Mouse (Mus musculus) limb, embryonic 13.5 days (tissue): ENCODE data around the gene Plxdc1. TPM values are rescaled to one million over a fixed set of nuclear protein-coding genes. Genes with fewer than 3 reads are reported as not detected.
"Not testable (repeated sequence)": the region's sequence is repeated elsewhere in the genome, so short reads cannot be mapped to it uniquely, and the experiment has no call there.

Experiments used
- ATAC-seq: fragments of 200-750 bp; cut with Nextera tagmentation; 2 replicates; pipeline ENCODE4 v1.8.0; 2017; ENCODE audit warnings: low read depth, moderate number of reproducible peaks, moderate TSS enrichment; ENCODE audit not compliant: low FRiP score
- H3K27ac ChIP-seq: fragments of 300-500 bp; sonication (generic); 2 replicates; pipeline ENCODE4 v1.5.1; 2015; ENCODE audit warnings: inconsistent platforms, mild to moderate bottlenecking, moderate library complexity
- H3K27me3 ChIP-seq: fragments of 300-500 bp; sonication (generic); 2 replicates; pipeline ENCODE4 v1.6.1; 2015; ENCODE audit warnings: mild to moderate bottlenecking, inconsistent platforms
- H3K36me3 ChIP-seq: fragments of 300-500 bp; sonication (generic); 2 replicates; pipeline ENCODE4 v1.6.1; 2015; ENCODE audit warnings: inconsistent platforms, mild to moderate bottlenecking, moderate library complexity
- H3K4me1 ChIP-seq: fragments of 300-500 bp; sonication (generic); 2 replicates; pipeline ENCODE4 v1.6.1; 2015; ENCODE audit warnings: inconsistent platforms
- H3K4me2 ChIP-seq: fragments of 300-500 bp; sonication (generic); replicated peaks from 2 replicates; pipeline ENCODE4 v1.6.1; 2015; ENCODE audit warnings: inconsistent platforms, mild to moderate bottlenecking, moderate library complexity
- H3K4me3 ChIP-seq: fragments of 300-500 bp; sonication (generic); 2 replicates; pipeline ENCODE4 v1.5.1; 2015; ENCODE audit warnings: moderate library complexity, mild to moderate bottlenecking, inconsistent platforms
- H3K9ac ChIP-seq: fragments of 300-500 bp; sonication (generic); 2 replicates; pipeline ENCODE4 v1.6.1; 2015; ENCODE audit warnings: mild to moderate bottlenecking, inconsistent platforms
- H3K9me3 ChIP-seq: fragments of 300-500 bp; sonication (generic); 2 replicates; pipeline ENCODE4 v1.6.1; 2016; ENCODE audit warnings: inconsistent platforms
- WGBS: fragments of 180-500 bp; shearing (Covaris S2); methylation state at CpG from one replicate; pipeline ENCODE4 v1.1.7; 2015; 5-methylcytosine and 5-hydroxymethylcytosine counted together
- polyA plus RNA-seq: library from polyadenylated mRNA; unstranded; fragments of >200 nt; fragmentation: Nextera tagmentation; extraction: Ambion mirVana; gene quantifications from 2 replicates; pipeline ENCODE4 v1.2.1, GENCODE M21; 2015

Plxdc1 gene
- polyA plus RNA-seq, 1 experiment from 2014 or later = 0.33 TPM

DNA sequence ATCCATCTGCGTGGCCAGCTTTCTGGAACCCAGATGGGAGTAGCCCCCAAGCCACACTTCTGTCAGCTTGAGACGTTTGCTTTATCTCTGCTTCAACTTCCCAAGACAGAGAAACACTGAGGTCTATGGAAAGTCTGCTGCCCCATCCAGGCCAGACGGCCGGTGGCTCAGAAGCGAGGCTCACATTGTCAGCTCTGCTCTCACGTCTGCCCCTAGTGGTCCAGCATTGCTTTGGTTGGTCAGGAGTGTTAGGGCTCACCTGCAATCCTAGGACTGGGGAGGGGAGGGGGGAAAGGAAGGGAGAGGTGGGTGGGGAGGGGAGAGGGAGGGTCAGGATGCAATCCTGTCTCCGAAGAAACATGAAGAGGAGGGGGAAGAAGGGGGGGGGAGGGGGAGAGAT, 38.8 kb downstream of the Plxdc1 start:
- WGBS = 13% methylated on average over 7 of the region's 7 CpGs
- ATAC-seq = no peak
- H3K36me3 ChIP-seq = no peaks in the 10 kb centered on the region

DNA sequence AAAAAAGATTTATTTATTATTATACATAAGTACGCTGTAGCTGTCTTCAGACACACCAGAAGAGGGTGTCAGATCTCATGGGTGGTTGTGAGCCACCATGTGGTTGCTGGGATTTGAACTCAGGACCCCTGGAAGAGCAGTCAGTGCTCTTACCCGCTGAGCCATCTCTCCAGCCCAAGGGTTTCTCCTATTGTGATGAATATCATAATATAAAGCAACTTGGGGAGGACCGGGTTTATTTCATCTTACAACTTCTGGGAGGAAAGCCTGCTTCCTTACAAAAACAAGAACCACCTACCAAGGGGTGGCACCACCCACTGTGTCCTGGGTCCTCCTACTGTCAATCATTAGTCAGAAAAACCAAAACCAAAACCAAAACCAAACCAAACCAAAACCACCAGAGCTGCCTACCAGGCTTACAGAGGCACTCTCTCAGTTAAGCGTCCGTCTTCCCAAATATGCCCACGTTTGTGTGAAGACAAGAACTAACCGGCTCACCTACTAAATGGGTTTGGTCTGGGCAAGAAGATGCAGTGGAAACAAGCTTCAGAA, 40.4 kb downstream of the Plxdc1 start:
- not testable (repeated sequence) for H3K4me2 ChIP-seq, H3K4me1 ChIP-seq, H3K9ac ChIP-seq, H3K27me3 ChIP-seq, H3K9me3 ChIP-seq, H3K36me3 ChIP-seq, H3K4me3 ChIP-seq, ATAC-seq, H3K27ac ChIP-seq
- 92% methylated on average over 7 of the region's 7 CpGs for WGBS

More for the DNA sequence above, 38.8 kb downstream of the Plxdc1 start:
- Histone ChIP-seq H3K4me2 (no peak overlapping the region), H3K27ac (no peak overlapping the region), H3K9me3 (no peaks in the 10 kb centered on the region), H3K4me1 (no peaks in the 10 kb centered on the region), H3K27me3 (no peaks in the 10 kb centered on the region), H3K9ac (no peak overlapping the region), H3K4me3 (no peak overlapping the region)

DNA sequence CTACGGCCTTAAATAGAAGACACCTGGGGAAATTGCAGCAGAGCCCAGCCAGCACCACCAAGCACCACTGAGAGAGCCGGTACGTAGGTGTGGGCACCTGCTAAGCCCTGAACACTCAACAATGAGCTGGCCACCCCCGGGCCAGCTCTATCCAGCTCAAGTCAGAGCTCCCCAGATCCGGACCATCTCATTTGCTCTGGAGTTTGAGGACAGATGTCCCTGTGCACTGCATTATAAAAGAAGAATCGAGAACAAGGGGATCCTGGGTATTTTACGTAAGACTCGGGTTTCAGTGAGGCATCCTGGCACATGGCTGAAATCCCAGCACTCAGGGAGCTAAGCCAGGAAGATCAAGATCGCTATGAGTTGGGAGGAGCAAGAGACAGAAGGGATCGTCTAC, 41.2 kb downstream of the Plxdc1 start:
- Histone ChIP-seq H3K4me3 (no peak overlapping the region), H3K4me1 (no peaks in the 10 kb centered on the region), H3K9ac (no peak overlapping the region), H3K9me3 (no peaks in the 10 kb centered on the region), H3K36me3 (no peaks in the 10 kb centered on the region), H3K4me2 (no peak overlapping the region), H3K27me3 (no peaks in the 10 kb centered on the region), H3K27ac (no peak overlapping the region)
- 74% methylated on average over 10 of the region's 10 CpGs for WGBS
- no peak for ATAC-seq

DNA sequence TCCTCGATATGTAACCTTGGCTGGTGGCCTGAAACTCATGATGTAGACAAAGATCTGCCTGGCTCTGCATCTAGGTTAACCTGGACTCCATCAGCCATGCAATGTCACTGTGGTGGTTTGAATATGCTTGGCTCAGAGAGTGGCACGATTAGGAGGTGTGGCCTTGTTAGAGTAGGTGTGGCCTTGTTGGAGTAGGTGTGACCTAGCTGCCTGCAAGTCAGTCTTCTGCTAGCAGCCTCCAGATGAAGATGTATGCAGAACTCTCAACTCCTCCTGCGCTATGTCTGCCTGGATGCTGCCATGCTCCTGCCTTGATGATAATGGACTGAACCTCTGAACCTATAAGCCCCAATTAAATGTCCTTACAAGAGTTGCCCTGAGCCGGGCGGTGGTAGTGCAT, 43.0 kb downstream of the Plxdc1 start:
- Histone ChIP-seq H3K9ac (no peak overlapping the region), H3K4me1 (no peaks in the 10 kb centered on the region), H3K36me3 (no peaks in the 10 kb centered on the region), H3K27me3 (no peaks in the 10 kb centered on the region), H3K27ac (no peak overlapping the region), H3K9me3 (no peaks in the 10 kb centered on the region), H3K4me3 (no peak overlapping the region), H3K4me2 (no peak overlapping the region)
- 77% methylated on average over 5 of the region's 5 CpGs for WGBS
- ATAC-seq = no peak

DNA sequence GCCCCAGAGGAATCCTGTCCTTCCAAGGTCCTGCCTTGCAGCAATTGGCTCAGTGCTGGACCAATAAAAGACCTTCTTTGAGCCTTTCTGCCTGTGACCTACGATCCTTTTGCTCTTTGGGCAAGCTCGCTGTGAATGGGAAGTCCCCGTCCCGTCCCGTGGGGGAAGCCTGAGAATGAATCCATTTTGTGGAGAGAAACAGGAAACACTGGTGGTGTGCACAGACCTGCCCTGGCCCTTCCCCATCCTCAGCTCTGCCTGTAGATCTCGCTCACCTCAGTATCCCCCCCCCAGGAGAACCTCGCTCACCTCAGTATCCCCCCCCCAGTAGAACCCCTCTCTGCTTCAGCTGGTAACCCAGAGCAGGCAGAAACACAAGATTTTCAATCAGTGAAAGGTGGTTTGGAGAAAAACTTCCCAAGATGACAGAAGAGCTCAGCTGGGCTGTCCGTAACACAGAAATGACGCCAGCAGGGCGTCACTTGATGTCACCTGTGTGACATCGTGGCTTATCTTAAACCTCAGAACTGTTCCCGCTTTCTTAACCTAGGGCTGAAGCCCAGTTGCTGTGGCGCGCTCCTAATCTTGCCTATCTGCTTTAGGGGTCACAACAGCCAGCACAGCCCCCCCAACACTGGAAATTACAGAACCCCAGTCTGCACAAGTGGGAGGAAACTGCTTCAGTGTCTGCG, 43.7 kb downstream of the Plxdc1 start:
- H3K9me3 ChIP-seq = no peaks in the 10 kb centered on the region
- H3K27me3 ChIP-seq = no peaks in the 10 kb centered on the region
- no peak overlapping the region for H3K4me2 ChIP-seq
- H3K9ac ChIP-seq = no peak overlapping the region
- H3K4me1 ChIP-seq = peaks cover under 1% of the 10 kb centered on the region; the same call in 1 of the 2 replicates
- no peak overlapping the region for H3K4me3 ChIP-seq
- no peak for ATAC-seq
- H3K27ac ChIP-seq = no peak overlapping the region
- no peaks in the 10 kb centered on the region for H3K36me3 ChIP-seq
- 82% methylated on average over 15 of the region's 15 CpGs for WGBS

DNA sequence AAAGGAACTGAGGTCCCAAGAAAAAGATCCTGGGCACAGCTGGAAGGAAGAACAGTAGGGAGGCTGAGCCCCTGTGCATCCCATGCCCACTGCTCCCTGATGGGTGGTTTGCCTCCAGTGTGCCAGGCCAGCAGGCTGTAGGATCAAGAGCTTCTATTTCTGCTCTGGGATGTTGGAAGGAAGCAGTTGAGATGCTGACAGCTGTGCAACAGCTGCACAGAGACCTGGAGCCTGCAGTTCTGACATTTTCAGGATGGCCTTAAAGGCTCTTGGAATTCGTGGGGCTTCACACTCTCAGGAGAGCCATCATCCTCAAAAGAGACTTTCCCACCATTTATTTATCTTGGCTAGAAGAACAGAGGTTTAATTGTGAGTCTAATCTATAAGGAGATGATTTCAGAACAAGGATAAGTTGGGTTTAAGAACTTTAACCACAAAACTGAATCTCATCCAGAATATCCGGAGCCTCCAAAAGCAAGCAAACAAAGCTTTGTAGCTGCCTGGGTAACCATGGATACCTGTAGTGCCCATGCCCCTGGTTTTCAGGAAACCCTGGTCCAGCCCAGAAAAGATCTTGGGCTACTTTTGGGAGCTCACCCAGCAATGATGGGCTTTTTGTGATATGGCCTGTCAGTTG, 48.7 kb downstream of the Plxdc1 start:
- Histone ChIP-seq H3K4me3 (no peak overlapping the region), H3K9me3 (no peaks in the 10 kb centered on the region), H3K36me3 (no peaks in the 10 kb centered on the region), H3K9ac (no peak overlapping the region), H3K27ac (no peak overlapping the region), H3K4me1 (peaks cover 5% of the 10 kb centered on the region; the same call in 1 of the 2 replicates), H3K4me2 (no peak overlapping the region), H3K27me3 (no peaks in the 10 kb centered on the region)
- no peak for ATAC-seq
- WGBS = 51% methylated on average over 2 of the region's 2 CpGs

DNA sequence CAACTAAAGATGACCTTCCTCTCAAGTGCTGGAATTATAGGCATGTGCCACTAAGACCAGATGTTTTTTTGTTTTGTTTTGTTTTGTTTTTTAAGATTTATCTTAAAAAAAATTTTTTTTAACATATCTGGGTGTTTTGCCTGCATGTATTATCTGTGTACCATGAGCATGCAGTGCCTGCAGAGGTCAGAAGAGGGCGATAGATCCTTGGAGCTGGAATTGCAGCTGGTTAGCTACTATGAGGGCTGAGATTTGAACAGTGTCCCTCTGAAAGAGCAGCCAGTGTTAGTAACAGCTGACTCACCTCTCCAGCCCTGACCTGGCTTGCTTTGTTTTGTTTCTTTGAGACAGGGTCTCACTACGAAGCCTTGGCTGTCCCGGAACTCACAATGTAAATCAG, 49.5 kb downstream of the Plxdc1 start:
- no peak overlapping the region for H3K27ac ChIP-seq
- peaks cover 5% of the 10 kb centered on the region; the same call in 1 of the 2 replicates for H3K4me1 ChIP-seq
- no peak overlapping the region for H3K9ac ChIP-seq
- no peak for ATAC-seq
- no peak overlapping the region for H3K4me2 ChIP-seq
- WGBS = 39% methylated on average over 3 of the region's 3 CpGs
- no peaks in the 10 kb centered on the region for H3K36me3 ChIP-seq
- no peaks in the 10 kb centered on the region for H3K27me3 ChIP-seq
- no peak overlapping the region for H3K4me3 ChIP-seq
- H3K9me3 ChIP-seq = no peaks in the 10 kb centered on the region

DNA sequence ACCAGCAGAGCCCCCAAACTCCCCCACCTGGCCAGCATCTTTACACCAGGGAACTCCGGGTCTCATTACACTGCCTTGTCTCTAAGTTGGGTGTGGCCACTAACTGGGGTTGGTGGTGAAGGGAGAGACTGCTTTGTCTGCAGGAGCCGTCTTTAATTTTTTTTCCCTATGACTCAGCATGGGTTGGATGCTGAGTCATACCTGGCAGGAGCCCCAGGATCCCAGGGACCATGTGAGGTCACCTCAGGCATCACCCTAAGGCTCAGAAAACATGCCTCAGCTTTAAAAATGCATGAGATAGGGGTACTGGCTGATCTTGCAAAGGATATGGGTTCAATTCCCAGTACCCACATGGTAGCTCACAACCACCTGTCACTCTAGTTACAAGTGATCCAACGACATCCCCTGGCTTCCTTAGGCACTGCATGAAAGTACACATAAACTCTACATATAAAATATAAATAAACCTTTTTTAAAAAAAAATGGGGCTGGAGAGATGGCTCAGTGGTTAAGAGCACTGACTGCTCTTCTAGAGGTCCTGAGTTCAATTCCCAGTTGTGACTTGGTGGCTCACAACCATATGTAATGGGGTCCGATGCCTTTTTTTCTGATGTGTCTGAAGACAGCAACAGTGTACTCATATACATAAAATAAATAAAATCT, 50.2 kb downstream of the Plxdc1 start:
- Histone ChIP-seq H3K4me3 (no peak overlapping the region), H3K27ac (no peak overlapping the region), H3K4me1 (peaks cover 5% of the 10 kb centered on the region; the same call in 1 of the 2 replicates), H3K9me3 (no peaks in the 10 kb centered on the region; the same call in 1 of the 2 replicates), H3K36me3 (no peaks in the 10 kb centered on the region), H3K27me3 (no peaks in the 10 kb centered on the region), H3K9ac (no peak overlapping the region), H3K4me2 (no peak overlapping the region)
- ATAC-seq = no peak
- 51% methylated on average over 4 of the region's 4 CpGs for WGBS

DNA sequence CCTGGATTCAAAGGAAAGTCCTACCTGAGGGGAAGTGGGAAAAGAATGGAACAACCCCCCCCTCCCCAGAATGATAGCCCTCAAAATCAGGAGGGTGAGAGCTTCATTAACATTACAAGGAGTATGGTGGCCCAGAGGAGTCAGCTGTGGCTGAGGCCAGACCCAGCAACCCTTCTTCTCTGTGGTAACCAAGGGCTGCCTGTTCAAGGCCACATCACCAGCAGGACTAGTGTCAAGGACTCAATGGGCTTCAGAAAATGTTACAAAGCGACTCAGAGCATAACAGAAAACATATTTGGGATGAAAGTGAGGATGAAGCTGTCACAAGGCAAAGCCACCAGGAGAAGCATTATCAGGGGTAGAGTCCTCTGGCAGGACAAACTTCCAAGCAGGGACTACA, 52.7 kb downstream of the Plxdc1 start:
- 80% methylated on average over 1 of the region's 1 CpGs for WGBS
- no peaks in the 10 kb centered on the region for H3K27me3 ChIP-seq
- H3K27ac ChIP-seq = no peak overlapping the region
- no peaks in the 10 kb centered on the region for H3K36me3 ChIP-seq
- no peak overlapping the region for H3K4me2 ChIP-seq
- H3K4me1 ChIP-seq = peaks cover 5% of the 10 kb centered on the region; the same call in 1 of the 2 replicates
- no peak for ATAC-seq
- H3K4me3 ChIP-seq = no peak overlapping the region
- no peak overlapping the region for H3K9ac ChIP-seq
- H3K9me3 ChIP-seq = no peaks in the 10 kb centered on the region; the same call in 1 of the 2 replicates

DNA sequence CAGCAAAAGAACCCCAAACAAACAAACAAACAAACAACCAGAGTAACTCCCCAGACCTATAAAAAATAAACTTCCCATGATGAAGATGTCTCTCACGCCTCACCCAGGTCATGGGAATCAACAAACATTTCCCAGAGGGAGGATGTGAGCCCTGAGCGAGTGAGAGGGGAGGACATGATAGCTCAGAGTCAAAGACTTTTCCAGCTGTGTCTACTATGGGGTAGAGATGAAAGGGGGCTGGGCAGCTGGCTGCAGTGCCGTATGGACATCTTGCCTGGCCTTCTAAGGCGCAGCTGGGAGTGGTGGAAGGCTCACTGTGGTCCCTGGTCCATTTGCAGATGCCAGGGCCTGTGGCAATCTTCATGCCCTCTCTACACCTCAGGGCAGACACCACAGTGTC, 57.3 kb downstream of the Plxdc1 start:
- Histone ChIP-seq H3K36me3 (no peaks in the 10 kb centered on the region), H3K27ac (no peak overlapping the region), H3K4me1 (no peaks in the 10 kb centered on the region), H3K27me3 (no peaks in the 10 kb centered on the region), H3K4me3 (no peak overlapping the region), H3K9ac (0 out of 2 replicates have a peak overlapping the region, but pooled peaks have one; percentile 4), H3K9me3 (no peaks in the 10 kb centered on the region; the same call in 1 of the 2 replicates), H3K4me2 (no peak overlapping the region)
- WGBS = 68% methylated on average over 4 of the region's 4 CpGs
- no peak for ATAC-seq

DNA sequence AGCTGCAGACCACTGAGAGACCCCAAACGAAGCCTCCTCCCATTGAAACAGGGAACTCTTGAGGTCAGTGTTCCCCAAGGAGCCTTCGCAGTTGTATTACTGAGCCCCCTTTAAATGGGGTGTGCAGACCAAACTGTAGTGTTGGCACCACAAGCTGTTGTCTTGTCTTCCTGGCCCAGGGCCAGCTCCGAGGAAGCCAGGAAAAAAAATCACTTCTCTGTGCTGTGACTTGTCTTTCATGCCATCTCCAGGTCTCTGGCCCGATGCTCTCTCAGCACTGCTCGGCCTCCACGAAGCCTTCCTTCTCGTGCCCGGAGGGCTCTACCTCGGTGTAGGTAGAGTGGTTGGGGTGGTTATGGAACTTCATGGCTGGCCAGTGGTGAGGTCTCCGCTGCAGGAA, 62.0 kb downstream of the Plxdc1 start:
- WGBS = 91% methylated on average over 10 of the region's 10 CpGs

DNA sequence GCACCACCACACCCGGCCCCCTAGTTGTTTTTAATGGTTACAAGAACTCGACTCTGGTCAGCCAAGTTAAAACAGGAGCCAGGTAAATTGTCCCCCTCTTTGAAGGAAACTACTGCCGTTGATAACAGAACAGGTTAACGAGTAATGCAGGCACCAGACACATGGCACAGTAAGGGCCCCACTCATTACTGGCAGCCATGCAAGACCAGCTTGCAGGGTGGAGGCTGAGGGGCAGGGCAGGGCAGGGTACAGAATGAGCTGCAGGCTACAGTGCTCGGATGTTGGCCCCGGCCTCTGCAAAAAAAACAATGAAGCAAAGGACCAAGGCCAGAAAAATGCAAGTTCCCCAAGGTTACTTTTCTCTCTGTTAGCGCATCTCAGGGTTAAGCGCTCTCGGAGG, 62.6 kb downstream of the Plxdc1 start:
- no peak overlapping the region for H3K27ac ChIP-seq
- no peaks in the 10 kb centered on the region for H3K36me3 ChIP-seq
- WGBS = 71% methylated on average over 9 of the region's 9 CpGs
- H3K4me3 ChIP-seq = no peak overlapping the region
- no peaks in the 10 kb centered on the region for H3K27me3 ChIP-seq
- no peak overlapping the region for H3K9ac ChIP-seq
- H3K9me3 ChIP-seq = no peaks in the 10 kb centered on the region
- no peak overlapping the region for H3K4me2 ChIP-seq
- no peaks in the 10 kb centered on the region for H3K4me1 ChIP-seq
- no peak for ATAC-seq

More for the DNA sequence above, 62.0 kb downstream of the Plxdc1 start:
- Histone ChIP-seq H3K4me3 (no peak overlapping the region), H3K27ac (no peak overlapping the region), H3K4me1 (no peaks in the 10 kb centered on the region), H3K9ac (no peak overlapping the region), H3K9me3 (no peaks in the 10 kb centered on the region), H3K4me2 (no peak overlapping the region), H3K27me3 (no peaks in the 10 kb centered on the region), H3K36me3 (no peaks in the 10 kb centered on the region)
- ATAC-seq = no peak
